Mouse (Mus musculus): ENCODE results near the gene Arhgef39.

Arhgef39 gene

DNA sequence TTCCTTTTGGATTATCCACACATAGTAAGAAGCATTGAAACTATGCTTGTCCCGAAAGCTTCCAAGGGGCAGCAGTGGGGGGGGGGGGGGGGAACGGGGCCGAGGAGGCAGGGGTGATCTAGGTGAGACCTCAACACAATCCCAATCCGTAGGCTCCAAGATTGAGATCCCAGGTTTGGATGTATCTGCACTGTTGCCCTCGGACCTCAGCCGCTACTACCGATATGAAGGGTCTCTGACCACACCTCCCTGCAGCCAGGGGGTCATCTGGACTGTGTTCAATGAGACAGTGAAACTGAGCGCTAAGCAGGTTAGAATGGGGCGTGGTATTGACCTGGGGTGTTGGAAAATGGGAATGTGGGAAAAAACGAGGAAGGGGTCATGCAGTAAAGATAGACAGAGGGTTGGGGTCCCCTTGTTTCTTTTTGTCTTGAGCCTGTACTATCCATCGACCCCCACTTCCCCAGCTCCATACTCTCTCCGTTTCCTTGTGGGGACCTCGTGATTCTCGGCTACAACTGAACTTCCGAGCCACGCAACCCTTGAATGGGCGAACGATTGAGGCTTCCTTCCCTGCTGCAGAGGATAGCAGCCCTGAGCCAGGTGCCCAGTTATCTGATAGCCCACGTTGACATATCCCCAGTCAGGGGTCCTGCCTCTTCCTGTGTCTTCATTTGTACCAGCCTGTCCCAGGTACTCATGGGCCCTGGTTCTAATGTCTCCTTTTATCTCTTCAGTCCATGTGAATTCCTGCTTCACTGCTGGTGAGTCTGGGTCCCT, 12.4 kb upstream of the Arhgef39 start:
- in situ Hi-C loops (cut with MboI; ENCODE audit: unreplicated experiment in 2 of 2), result no loop called here

DNA sequence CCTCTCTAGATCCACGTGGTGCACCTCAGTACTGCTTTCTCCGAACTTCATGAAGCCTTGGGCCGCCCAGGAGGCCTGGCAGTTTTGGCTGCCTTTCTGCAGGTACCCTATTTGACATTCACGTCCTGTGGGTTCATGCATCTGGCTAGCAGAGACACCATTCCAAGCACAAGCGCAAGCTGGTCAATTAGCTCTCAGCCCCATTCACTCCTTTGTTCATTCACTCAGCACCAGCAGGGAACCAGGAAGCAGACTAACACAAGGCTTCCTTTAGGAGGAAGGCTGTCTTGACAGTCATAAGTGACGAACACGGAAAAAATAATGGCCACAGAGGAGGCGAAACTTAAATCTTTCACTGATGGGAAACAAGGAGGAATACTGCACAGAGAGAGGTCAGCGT, 9.6 kb upstream of the Arhgef39 start:
- in situ Hi-C loops (cut with MboI; ENCODE audit: unreplicated experiment in 2 of 2), result no loop called here

DNA sequence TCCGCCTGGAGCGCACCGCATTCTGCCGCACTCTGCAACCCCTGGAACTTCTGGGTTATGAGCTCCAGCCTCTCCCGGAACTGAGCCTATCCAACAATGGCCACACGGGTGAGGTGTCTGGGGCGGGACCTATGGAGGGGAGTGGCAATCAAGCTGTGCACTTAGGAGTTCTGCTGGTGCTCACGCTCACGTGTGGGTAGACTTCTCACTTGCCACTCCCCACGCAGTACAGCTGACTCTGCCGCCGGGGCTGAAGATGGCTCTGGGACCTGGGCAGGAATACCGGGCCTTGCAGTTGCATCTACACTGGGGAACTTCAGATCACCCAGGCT, 9.1 kb upstream of the Arhgef39 start:
- in situ Hi-C loops (cut with MboI; ENCODE audit: unreplicated experiment in 2 of 2), result no loop called here

DNA sequence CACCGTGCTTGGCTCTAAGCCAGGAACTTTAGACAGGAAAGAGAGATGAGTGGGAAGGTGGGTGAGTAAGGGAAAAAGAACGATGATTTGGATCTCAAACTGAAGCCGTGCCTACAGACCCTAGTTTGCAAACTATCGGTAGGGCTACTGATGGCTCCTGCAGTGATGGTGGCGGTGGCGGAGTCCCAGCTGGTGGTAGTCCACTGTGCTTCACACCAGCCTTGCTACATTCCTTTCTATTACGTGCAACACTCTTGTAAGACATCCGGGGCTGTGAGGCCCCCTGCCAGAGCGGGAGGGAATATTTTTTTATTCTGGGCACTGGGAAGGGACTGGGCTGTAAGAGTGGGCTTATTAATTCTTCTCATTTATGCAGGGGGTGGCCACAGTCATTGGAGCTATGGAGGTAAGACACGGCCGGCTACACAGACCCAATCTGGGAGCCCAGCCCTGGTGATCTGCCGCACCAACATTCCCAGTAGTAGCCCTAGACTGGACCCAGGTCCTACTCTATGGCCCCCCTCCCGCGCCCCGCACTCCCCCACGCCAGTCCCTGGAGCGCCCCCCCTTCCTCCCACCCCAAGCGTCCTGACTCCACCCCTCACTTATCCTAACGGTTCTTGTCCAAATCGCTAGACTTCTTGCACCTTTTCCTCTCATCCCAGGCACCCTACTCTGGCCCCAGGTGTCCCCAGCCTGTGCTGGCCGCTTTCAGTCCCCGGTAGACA, 8.6 kb upstream of the Arhgef39 start:
- in situ Hi-C loops (cut with MboI; ENCODE audit: unreplicated experiment in 2 of 2), result no loop called here

DNA sequence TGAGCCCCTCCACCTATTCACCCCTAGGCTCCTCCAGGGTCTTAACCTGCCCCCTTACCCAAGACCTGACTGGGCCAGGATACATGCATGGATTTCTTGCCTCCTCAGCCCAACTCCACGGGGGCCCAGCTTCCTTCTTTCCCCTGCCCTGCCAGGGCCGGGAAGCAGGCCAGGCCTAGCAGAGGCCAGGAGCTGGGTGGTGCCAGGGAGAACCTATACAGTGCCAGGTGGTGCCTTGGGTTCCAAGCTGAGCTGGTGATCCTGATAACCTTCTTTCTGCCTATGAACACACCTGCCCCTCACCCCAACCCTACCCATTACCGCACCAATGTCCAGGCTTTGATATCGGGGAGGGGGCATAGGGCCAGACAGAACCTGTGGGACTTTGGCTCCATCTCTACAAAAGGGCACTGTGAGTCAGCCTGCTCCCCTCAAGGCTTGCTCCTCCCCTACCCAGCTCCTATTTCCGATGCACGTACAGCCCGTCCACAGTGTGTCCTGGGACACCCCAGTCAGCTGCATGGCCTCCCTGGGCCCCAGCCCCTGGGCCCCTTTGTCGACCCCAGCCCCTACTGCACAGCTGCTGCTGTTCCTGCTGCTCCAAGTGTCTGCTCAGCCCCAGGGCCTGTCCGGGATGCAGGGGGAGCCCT, 7.2 kb upstream of the Arhgef39 start, which contains the start of gene Car9:
TSS of gene Car9 (plus strand) at position 431 of the 650 bp plus-strand sequence.
- in situ Hi-C loops (cut with MboI; ENCODE audit: unreplicated experiment in 2 of 2), result no loop called here

DNA sequence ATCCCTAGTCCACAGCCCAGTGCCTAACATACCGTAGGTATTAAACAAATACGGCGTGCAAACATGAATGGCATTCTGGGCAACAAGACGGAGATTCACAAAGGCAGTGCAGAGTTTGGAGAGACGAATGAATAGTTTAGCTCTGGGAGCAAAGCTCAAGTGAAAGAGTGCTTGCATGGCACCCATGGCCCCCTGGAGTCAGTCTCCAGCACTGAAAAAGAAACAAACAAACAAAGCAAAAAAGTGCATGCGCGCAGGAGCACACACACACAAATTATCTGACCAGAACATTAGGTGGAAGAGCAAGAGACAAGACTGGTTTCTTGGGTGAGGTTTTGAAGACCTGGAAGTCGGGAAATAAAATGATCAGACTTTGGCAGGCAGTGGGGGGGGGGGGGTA, 6.6 kb upstream of the Arhgef39 start:
- in situ Hi-C loops (cut with MboI; ENCODE audit: unreplicated experiment in 2 of 2), result no loop called here

DNA sequence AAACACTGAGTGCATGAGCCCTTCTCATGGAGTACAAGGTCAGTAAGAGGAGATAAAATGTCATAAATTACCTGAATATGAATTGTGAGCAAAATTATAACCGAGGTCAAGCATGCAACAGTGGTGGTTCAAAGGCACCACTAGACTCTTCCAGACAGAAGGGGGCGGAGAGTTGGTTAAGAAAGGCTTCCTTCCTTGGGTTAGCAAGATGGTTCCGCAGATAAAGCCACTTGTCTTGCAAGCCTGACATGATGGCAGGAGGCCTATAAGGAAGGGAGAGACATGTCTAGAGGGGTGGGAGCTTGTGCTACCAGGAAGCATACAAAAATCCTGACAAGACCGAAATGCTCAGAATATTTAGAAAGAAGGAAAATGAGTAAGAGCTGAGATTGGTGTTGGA, 4.8 kb upstream of the Arhgef39 start:
- in situ Hi-C loops (cut with MboI; ENCODE audit: unreplicated experiment in 2 of 2), result no loop called here

DNA sequence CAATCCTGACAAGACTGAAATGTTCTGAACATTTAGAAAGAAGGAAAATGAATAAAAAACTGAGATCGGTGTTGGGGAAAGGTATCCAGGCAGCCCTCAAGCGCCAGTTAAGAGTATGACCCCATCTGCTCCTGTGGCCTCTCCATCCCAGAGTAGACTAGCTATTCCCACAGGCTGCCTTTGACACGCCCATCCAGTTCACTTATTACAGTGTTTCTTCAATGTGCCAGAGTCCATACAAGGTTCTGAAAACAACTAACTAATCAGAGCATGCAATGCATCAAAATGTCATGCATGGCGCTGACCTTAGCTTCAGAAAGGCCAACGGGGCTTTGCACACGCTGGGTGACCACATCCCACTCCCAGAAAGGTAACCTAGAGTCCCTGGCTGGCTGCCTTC, 4.0 kb upstream of the Arhgef39 start:
- in situ Hi-C loops (cut with MboI; ENCODE audit: unreplicated experiment in 2 of 2), result no loop called here

DNA sequence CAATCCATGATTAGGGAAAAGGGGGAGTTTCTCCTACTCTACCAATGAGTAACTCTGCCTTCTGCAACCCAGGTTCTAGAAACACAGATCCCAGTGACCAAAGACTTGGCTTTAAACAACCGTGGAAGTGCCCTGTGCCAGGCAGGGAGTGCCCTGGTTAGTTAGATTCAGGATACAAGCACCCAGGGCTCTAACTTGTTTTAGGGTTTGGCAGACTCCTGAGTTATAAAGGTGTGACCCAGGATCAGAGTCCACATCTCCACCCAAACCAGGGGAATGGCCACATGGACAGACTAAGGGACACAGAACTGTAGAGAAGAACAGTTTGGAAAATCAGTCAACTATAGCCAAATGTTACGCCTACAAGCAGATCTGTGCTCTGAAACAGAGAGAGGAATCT, 3.5 kb upstream of the Arhgef39 start:
- in situ Hi-C loops (cut with MboI; ENCODE audit: unreplicated experiment in 2 of 2), result no loop called here

DNA sequence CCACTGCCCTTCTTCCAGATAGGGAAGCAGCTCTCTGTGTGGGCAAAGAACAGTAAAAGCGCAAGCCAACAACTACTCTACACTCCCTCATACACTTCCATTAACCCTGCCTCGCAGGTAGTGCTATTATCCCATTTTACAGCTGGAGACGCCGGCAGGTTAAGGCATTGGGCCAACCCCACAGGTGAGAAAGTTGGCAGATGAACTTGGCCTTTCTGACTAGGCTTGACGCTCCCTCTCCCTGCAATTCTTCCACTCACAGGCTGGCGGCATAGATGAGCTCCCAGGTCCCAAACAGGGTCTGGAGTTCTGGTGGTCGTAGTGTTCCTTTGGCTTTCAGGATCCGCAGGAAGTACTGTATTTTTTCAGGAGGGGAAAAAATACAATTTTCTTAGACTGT, 512 bp downstream of the Arhgef39 start:
- in situ Hi-C loops (cut with MboI; ENCODE audit: unreplicated experiment in 2 of 2), result no loop called here

DNA sequence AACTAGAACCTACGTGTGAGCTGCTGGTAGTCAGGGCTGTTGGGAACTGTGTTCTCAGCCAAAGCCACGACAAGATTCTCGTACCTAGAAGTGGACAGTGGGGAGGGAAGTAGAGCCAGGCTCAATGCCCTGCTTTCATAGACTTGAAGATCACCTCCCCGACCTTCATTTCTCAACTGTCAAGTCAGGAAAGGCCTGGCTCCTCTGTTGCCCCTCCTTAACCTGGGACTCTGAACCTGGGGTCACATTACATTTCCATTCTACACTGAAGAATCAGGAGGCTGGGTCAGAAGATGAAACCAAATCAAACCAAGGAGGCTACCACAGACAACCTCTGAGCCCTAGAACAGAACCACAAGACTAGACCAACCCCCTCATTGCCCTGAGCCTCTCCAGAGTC, 1.5 kb downstream of the Arhgef39 start:
- in situ Hi-C loops (cut with MboI; ENCODE audit: unreplicated experiment in 2 of 2), result no loop called here

DNA sequence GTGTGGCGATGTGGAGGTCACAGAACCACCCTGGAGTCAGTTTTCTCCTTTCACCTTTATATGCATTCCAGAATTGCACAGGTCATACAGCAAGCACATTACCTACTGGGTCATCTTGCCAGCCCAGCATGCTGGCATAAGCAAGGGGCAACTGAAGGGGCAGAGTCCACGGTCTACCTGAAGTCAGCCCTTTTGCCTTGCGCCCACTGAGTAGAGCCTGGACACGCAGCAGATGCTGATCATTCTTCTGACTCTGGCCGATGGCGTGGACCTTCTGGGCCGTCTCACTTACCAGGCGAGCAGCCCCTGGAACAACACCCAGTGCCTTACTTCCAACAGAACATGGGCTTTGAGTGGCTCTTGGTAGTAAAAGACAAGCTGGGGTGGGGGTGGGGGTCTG, 2.1 kb downstream of the Arhgef39 start:
- in situ Hi-C loops (cut with MboI; ENCODE audit: unreplicated experiment in 2 of 2), result no loop called here

DNA sequence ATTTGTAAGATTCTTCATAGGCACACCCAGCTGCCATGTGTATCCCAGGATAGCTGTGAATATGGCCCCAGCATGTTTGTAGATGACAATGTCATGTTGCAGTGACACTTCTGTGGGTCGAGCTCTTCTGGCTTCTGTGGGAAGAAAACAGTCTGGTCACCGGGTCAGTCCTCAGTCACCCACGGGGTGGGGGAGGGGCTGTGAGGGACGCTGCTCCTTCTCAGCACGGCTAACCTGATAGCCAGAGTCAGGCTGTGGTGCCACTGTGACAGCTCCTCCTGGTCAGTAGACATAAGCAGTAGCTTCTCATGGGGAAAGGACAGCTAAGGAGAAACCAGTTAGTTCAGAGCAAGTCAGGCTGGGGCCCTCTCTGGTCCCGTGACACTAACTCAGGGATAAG, 2.9 kb downstream of the Arhgef39 start:
- in situ Hi-C loops (cut with MboI; ENCODE audit: unreplicated experiment in 2 of 2), result no loop called here

DNA sequence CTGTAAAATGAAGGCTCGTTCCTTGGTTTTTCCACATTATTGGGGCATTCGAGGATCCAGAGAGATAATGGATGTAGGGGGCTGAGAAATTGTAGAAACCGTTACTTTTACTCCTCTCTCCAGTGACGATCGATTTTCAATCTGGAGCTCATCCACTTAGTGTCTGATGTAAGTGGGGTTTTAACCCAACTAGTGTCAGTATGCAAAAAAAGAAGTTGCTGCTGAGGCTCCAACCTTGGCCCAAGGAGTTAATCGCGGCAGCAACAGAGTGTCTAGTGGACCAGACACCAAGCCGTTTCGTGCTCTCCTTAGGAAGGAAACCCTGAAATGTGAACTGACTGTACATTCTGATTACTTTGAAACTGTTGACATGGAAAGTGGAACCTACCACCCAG, 5.7 kb downstream of the Arhgef39 start:
- in situ Hi-C loops (cut with MboI; ENCODE audit: unreplicated experiment in 2 of 2), result no loop called here

DNA sequence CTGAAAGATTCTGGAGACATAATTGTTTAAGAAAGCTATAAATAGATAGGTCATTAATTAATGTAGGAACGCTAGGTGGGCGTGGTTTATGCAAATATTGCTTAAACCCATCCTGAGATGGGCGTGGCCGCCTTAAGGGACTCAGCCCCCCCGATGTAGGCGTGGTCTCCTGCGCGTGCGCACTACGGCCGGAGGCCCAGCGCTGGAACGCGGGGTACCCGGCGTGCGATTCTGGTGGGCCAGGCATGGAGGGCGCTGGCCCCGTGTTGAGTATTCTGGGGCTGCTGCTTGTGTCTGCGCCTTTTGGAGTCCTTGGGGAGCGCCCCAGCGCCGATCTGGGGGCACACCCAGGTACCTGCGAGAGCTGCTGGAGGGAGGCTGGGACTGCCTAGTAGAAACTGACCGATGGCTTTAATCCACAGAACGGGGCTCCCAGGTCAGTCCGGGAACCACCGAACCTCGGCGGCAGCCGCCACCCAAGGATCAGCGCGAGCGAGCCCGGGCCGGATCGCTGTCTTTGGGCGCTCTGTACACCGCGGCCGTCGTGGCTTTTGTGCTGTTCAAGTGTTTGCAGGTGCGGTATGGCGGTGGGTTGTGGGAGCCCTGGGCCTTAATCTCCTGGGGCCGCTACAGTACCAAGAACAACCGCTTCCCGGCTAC, 6.2 kb downstream of the Arhgef39 start:
- in situ Hi-C loops (cut with MboI; ENCODE audit: unreplicated experiment in 2 of 2), result no loop called here

DNA sequence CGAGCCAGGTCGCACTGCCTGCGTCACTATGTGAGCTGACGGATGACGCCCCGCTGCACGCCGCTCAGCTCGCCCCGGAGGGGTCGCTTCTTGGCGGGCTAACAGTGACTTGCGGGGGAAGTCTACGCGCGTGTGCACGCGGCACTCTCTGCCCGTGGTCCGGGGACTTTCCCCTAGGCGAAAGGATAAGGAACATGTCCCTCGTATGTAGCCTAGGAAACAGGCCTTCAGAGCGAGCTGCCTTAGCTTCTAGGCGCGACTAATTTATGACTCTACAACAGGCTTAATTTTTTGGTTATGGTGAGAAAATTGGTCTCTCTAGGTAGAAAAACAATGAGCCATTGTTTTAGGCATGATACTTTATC, 6.7 kb downstream of the Arhgef39 start, which contains the start of gene Ccdc107:
TSS of gene Ccdc107 (plus strand) at position 80 of the 365 bp plus-strand sequence.
- in situ Hi-C loops (cut with MboI; ENCODE audit: unreplicated experiment in 2 of 2), result no loop called here

DNA sequence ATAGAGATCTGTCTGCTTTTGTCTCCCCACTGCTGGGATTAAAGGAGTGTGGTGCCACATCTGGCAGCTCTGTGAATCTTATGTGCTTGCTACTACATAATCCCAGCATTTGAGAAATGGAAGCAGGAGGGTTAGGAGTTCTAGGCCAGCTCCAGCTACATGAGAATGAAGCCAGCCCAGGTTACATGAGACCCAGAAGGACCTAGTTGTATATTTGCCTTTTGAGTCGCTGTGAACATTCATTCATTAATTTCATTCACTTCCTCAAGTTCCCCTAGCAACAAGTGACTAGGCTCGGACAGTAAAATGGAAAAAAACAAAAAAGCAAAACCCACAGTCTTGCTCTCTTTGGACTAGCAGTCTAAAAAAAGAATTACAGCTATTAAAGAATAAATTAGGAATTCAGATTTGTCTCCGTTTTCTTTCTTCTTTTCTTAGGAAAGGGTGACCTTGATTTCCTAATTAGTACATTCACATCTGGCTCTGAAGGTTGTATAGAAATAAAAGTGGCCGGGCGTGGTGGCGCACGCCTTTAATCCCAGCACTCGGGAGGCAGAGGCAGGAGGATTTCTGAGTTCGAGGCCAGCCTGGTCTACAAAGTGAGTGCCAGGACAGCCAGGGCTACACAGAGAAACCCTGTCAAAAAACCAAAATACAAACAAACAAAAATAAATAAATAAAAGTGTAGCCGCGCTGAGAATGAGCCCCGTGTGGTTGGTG, 7.2 kb downstream of the Arhgef39 start:
- in situ Hi-C loops (cut with MboI; ENCODE audit: unreplicated experiment in 2 of 2), result no loop called here

DNA sequence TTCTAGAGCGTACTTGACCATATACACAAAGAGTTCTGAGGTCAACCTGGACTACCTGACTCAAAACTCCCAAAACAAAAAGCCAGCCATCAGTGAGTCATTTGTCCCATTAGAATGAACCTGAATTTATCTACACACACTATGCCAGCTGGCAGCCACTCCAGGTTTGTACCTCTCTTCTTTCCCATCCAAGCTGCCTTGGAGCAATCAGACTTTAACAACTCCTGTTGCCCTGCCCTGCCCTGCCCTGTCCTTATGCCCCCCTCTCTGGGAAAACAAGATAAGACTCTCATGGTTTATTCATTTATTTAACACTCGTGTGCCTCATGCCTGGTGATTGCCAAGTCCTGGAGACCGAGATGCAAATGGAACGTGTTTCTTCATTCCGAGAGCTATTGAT, 8.7 kb downstream of the Arhgef39 start:
- in situ Hi-C loops (cut with MboI; ENCODE audit: unreplicated experiment in 2 of 2), result no loop called here

DNA sequence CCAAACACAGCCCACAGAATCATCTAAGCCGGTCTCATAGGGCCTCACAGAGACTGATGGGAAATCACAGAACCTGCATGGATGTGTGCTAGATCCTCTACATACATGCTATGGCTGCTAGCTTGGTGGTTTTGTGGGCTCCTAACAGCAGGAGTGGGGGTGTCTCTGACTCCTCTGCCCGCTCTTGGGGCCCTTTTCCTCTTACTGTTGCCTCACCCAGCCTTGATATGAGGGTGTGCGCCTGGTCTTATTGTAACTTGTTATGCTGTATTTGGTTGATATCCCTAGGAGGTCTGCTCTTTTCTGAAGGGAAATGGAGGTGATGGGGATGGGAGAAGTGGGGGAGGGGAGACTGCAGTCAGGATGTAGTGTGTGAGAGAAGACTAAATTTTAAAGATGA, 9.9 kb downstream of the Arhgef39 start:
- in situ Hi-C loops (cut with MboI; ENCODE audit: unreplicated experiment in 2 of 2), result loop anchor here in 1 of 2 experiments (10.0 kb wide), 1 partner anchor 75 kb away; the partner anchor contains the start of genes Creb3 and Tln1

DNA sequence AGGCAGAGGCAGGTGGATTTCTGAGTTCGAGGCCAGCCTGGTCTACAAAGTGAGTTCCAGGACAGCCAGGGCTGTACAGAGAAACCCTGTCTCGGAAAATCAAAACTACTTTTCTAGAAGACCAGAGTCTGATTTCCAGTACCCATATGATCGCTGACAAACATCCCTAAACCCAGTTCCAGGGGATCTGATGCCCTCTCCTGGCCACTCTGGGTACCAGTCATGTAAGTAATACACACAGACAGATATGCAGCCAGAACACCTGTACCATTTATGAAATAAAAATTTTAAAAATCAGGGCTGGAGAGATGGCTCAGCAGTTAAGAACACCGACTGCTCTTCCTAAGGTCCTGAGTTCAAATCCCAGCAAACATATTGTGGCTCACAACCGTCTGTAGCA, 13.8 kb downstream of the Arhgef39 start:
- in situ Hi-C loops (cut with MboI; ENCODE audit: unreplicated experiment in 2 of 2), result loop anchor here in 1 of 2 experiments (10.0 kb wide), 1 partner anchor 79 kb away; the partner anchor contains the start of genes Creb3 and Tln1

Measured in v-Abl transformed pro-B cells (cell line).